Mouse (Mus musculus) frontal cortex, adult 2 months (tissue): ENCODE data around the gene Taf5. TPM values are rescaled to one million over a fixed set of nuclear protein-coding genes. Genes with fewer than 3 reads are reported as not detected.

ENCODE experiments used
- DNase-seq, 2 experiments: peaks; one replicate each; pipeline ENCODE4 v3.0.0; 2022; ENCODE audit warnings: low spot score in 1 of 2; ENCODE audit errors: extremely low spot score in 1 of 2
- polyA plus RNA-seq: library from polyadenylated mRNA; depleted of rRNA; stranded (reverse); fragments of >200 nt; gene quantifications from 2 replicates; pipeline ENCODE4 v1.2.3, GENCODE M21; 2012; rRNA removed

Gene Taf5
- polyA plus RNA-seq, 1 experiment = 5.0 TPM

DNA sequence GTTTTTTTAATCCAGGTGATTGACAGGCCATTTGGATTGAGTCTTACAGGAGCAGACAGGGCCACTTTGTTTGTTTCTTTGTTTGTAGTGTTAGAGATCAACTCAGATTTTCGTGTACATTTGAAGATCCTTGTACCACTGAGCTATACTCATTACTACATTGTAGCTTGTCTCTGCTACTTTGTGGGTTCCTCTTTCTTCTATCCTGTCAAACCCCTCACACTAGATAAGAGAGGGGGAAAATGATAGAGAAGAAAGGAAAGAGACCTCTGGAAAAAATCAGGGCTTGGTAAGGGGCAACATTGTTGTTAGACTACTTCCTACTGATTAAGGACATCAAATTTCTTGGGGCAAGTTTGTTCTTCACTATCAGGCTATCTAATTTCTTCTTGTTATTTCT, 9.9 kb upstream of the Taf5 start:
- no peak for DNase-seq

DNA sequence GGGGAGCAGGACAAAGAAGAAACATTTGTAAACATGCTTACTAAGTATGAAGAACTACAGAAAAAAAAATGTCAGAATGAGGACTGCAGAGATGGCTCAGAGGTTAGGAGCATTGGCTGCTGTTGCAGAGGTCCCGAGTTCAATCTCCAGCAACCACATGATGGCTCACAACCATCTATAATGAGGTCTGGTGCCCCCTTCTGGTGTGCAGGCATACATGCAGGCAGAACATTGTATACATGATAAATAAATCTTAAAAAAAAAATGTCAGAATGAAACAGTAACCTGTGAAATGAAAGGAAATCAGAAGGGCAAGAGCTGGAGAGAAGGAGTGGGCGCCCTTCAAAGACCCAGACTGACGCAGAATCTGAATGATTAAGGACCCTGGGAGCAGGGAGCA, 1.7 kb upstream of the Taf5 start:
- no peak for DNase-seq

DNA sequence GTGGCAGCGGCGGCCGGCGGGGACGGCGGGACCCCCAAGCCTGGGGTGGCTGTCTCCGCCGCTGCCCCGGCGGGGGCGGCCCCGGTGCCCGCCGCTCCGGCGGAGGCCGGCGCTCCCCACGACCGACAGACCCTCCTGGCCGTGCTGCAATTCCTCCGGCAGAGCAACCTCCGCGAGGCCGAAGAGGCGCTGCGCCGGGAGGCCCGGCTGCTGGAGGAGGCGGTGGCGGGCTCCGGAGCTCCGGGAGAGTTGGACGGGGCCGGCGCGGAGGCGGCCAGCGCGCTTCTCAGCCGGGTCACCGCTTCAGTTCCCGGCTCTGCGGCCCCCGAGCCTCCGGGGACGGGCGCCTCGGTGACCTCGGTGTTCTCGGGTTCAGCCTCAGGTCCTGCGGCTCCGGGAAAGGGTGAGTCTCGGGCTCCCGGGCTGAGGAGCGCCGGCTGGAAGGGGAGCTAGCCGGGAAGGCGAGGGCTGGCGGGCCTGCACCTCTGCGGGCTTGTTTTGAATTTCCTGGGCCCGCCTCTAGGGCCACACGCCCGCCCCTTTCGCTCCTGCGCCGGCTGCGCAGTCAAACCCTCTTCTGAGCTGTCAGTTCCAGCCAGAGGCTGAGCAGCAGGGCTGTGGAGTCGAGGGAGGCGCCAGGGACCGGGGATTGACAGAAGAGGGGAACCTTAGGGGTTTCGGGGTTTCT, 522 bp downstream of the Taf5 start:
- peak; percentile 60 to 88 for DNase-seq

DNA sequence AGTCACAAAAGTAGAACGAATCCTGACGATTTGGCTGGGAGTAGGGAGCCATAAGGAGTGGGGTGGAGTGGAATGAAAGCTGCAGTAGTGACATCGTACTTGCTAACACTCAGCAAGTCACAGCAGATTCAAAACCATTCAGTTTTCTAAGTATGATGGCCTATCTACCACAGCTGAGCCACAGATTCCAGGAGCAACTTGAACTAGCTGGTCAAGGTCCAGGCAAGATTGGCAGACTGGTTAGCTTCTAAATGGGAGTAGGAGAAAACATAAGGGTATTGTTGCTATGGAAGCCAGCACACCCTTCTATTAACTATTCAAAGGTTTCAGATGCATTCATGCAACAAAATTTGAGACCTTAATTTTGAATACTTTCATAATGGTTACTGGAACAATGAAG, 20.7 kb downstream of the Taf5 start:
- no peak for DNase-seq

DNA sequence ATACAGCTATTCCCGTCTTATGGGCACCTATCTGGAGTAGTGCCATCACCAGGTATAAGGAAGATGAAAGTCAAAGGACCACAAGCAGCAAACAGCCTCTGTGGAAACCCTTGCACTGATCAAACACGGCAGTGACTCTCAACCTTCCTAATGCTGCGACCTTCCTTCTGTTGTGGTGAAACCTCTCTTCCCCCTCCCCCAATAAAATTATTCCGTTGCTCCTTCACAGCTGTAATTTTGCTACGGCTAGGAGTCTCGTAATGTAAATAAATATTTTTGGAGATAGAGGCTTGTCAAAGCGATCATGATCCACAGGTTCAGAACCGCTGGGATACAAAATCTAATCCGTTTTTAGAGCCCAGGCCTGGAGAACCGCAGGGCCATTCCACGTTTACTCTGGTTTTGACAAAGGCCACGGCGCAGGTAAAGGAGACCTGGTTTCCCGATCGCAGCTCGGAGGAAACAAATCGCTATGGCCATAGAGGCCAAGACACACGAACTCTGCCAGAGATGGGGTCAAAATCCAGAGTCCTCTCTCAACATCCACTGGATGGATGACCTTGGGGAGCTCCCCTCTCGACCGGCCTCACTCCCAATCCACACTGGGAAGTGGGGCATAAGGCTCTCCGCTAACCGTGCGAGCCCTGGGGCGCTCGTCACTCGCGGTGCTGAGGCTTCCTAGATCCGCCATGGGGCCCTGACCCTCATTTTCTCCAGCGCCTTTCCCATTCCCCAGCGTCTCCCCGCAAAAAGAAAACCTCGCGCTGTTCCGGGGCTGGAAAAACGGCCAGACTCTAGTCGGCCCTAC, 22.4 kb downstream of the Taf5 start:
- DNase-seq = peak in 1 of 2 experiments; percentile 19

DNA sequence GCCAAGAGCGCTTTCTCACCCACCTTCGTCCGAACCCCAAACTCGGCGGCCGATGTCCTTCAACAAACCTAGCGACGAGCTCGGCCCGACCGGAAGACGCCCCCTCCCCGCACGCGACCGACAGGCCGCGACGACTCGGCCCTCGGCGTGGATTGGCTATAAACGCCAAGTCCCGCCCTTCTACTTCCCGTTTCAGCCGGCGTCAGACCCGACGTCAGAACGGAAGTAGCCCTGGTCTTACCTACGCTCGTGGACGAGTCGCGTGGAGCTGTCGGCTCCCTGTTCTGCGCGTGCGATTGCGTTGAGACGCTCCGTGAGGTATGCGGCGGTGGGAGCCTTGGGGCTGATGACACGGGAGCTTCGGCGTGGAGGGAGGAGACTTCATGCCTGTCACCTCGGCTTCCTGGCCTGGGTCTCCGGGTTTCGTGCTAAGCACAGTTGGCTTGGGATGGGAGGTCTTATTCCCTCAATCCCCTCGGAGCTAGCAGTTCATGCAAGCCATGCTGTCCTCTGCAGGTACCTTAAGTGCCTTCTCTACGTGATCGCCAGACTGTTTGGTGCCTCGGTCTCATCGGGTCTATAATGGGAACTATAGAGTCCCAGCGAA, 23.1 kb downstream of the Taf5 start, which contains the start of the genes Usmg5 and Pdcd11:
TSS of gene Usmg5 (minus strand) at position 98 of the 607 bp plus-strand sequence.
TSS of gene Pdcd11 (plus strand) at position 219 of the 607 bp plus-strand sequence.
- peak; percentile 95 to 98 for DNase-seq

DNA sequence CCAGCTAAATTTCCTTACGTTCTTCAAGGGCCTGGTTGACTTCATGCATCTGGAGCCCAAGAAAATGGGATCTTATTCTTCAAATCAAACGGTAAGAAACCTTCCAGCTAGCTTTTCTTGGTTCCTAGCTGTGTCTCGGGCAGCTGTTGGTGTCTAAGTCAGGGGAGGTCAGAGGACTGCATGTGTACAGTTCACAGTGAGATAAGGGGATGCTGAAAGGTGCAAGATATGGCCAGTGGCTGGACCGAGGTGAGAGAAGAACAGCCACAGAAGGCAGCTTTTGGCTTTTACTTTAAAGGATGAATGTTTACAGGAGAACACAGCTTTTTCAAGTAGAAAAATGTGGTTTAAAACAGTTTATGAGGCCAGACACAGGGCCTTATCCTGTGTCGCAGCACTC, 33.5 kb downstream of the Taf5 start:
- DNase-seq = no peak

DNA sequence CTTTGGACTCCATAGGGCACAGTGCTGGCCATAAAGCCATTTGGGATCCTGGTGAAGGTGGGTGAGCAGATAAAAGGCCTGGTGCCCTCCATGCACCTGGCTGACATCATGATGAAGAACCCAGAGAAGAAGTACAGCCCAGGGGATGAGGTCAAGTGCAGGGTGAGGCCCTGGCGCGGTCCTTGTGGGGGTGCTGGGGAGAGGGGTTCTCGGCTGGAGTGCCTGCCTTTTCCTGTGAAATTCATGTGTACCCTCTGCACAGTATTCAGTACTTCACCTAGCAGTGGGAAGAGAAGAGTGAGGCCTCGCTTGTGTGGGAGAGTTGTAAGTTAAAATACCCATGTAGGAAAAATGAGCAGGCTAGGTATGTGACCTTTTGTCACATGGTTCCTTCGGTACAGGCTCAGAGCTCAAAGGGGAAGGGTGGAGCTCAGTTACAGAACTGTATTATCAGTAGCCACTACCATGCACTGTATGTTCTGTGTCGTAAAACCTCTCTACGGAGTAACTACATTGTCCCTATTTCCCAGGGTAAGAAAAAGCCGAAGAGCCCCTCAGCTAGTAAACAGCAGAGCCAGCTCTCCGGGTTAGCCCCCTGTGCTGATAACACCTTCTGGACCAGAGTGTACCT, 37.2 kb downstream of the Taf5 start:
- no peak for DNase-seq

DNA sequence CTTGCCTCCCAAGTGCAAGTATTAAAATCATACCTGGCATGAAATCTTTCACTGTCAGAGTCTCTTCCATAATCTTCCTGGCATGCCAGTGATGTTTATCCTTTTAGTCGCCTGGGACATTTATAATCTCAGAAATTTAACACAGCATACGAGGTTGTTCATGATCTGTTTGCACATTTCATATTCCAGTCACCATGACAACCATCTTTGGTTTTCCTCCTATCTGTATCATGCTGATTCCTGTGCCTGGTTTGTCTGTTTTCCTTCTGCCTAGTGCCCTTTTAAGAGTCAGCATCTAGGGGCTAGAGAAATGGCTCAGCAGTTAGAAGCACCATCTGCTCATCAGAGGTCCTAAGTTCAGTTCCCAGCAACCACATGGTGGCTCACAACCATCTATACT, 51.1 kb downstream of the Taf5 start:
- DNase-seq = no peak

DNA sequence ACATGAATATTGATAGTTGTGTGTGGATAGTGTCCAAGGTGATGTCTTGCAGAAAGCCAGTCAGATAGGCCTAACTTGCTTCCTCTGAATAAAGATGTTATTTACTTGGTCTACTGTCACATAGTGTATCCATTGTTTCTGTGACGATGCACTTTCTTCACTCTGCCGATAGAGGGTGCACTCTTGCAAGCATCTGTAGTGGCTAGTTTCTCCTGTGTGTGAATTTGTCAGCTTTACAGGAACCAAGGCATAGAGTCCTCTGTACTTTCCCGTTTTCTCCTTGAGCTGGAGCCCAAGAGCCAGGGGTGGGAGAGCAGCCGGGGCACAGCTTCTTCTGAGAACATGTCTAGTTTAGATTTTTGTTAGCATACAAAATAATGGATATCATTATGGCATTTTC, 53.5 kb downstream of the Taf5 start:
- peak in 1 of 2 experiments; percentile 63 for DNase-seq

DNA sequence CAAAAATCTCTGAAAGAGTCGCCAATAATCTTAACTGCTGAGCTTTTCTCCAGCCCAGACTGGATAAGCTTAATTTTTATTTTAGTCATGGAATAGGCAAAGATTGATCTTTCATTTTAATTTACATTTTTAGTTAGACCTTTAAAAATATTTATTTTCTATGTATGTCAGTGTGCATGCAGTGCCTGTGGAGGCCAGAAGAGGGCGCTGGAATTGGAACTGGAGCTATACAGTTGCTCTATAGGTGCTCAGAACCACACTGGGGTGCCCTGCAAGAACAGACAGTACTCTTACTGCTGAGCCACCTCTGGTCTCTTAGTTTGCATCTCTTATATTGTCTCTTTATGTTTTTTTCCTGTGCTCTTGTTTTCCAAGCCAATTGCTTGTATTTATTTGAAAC, 55.3 kb downstream of the Taf5 start:
- DNase-seq = peak in 1 of 2 experiments; percentile 32

DNA sequence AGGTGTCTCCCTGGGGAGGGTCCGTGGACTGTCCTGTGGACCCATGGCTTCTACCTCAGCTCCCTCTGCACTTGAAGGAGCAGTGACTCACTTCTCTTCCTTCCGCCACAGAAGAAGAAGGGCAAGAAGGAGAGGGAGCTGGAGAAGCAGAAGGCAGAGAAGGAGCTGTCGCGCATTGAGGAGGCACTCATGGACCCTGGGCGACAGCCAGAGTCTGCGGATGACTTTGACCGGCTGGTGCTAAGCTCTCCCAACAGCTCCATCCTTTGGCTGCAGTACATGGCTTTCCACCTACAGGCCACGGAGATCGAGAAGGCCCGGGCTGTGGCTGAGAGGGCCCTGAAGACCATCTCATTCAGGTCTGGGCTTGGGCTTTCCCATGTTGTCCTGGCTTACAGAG, 60.6 kb downstream of the Taf5 start:
- peak in 1 of 2 experiments; percentile 57 for DNase-seq

DNA sequence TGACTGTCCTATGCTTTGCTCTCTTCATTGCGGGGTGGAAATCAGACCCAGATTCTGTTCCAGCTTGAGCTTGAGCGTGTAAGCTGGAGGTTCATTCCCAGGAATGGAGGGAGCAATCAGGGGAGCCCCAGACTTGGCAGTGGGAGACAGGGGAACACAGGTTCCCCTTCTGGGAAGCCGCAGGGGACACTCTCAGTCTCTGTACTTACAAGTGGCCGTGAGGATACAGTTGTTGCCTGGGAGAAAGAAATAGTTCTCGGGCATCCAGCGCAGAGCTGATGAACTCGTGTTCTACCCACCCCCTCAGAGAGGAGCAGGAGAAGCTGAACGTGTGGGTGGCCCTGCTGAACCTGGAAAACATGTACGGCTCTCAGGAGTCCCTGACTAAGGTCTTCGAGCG, 61.3 kb downstream of the Taf5 start:
- DNase-seq = no peak

DNA sequence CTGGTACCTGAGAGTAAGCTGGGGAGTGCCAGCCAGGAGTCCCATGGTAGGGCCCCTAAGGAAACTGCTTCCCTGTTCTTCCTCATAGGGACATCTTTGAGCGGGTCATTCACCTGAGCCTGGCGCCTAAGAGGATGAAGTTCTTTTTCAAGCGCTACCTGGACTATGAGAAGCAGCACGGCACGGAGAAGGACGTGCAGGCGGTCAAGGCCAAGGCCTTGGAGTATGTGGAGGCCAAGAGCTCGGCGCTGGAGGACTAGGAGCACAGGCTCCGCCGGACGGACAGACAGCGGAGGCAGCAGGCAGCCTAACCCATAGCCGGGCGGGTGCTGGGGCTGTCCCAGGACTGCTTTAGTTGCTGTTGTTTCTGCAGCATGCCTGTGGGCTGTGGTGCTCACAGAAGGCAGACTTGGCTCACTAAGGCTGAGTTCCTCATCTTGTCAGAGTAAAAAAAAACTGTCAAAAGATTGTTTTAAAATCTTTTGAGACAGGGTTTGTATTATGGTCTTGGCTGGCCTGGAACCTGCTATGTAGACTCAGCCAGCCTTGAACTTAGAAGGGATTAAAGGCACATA, 63.1 kb downstream of the Taf5 start:
- DNase-seq = no peak

Other genes starting within 250 kb of the Taf5 start
- gene Ina, start 53.0 kb upstream of the Taf5 start, polyA plus RNA-seq = 93.5 and 103 TPM in 2 replicates
- 49.8 and 53.3 TPM in 2 replicates for gene Nt5c2, start 52.6 kb upstream of the Taf5 start, polyA plus RNA-seq
- 41.3 and 42.6 TPM in 2 replicates for gene Pcgf6, start 16.8 kb upstream of the Taf5 start, polyA plus RNA-seq
- gene Usmg5, start 22.9 kb downstream of the Taf5 start, polyA plus RNA-seq = 964 and 1,164 TPM in 2 replicates
- 14.1 and 14.2 TPM in 2 replicates for gene Pdcd11, start 23.0 kb downstream of the Taf5 start, polyA plus RNA-seq
- 4.7 and 5.2 TPM in 2 replicates for gene Calhm2, start 70.5 kb downstream of the Taf5 start, polyA plus RNA-seq
- not detected in 2 replicates for gene Calhm1, start 76.5 kb downstream of the Taf5 start, polyA plus RNA-seq
- not detected in 2 replicates for gene Calhm3, start 90.0 kb downstream of the Taf5 start, polyA plus RNA-seq
- 110 and 127 TPM in 2 replicates for gene Neurl1a, start 111.1 kb downstream of the Taf5 start, polyA plus RNA-seq